Comparison of ENCODE assay signal across 21 mouse cellular contexts in the genomic region with DNA sequence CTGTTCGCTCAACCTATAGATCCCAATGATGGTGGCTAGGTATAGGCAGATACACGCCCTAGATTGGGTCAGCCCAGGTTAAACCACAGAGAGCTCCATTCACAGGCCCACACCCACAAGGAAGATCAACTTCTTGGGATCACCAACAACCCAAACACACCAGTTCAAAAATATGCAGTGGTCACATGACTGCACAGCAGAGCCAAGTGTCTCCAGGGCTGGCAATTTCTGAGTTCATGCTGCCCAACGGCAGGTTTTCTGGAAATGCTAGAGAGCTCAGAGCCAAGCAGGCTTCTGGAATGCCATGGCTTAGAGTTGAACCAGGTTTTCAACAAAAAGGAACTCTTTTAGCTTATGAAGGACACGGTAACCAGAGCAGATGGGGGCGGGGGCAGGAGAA. TPM values are rescaled to one million over a fixed set of nuclear protein-coding genes. Genes with fewer than 3 reads are reported as not detected.
A peak's percentile ranks its signal among the peaks of the same experiment; 100 is the strongest.
DNase-seq lines count a peak whose midpoint lies in the region; ATAC-seq and TF ChIP-seq lines count a peak whose summit lies in the region.
"Had no signal": no experiment of that assay in that cellular context is flagged by ENCODE, and none has a peak within 500 bp of the region (broad histone marks: within the 10 kb centered on the region; RNA-seq: fewer than 3 reads in every experiment).

No protein-coding gene starts in this region.

- no peak overlapping the region for H3K4me2 ChIP-seq in liver, embryonic 12.5 days
- H3K4me2 ChIP-seq: embryonic facial prominence, embryonic 13.5 days; heart, embryonic 13.5 days; hindbrain, embryonic 13.5 days; midbrain, embryonic 11.5 days had no signal

- H3K4me3 ChIP-seq in liver, embryonic 12.5 days: no peak overlapping the region
- no peak overlapping the region for H3K4me3 ChIP-seq in small intestine, adult 2 months (ENCODE audit: low read depth, low read length)
- H3K4me3 ChIP-seq: embryonic facial prominence, embryonic 13.5 days; erythroblast, embryonic 14.5 days; heart, embryonic 13.5 days; hindbrain, embryonic 13.5 days; left cerebral cortex, adult 2 months had no signal

- no peaks in the 10 kb centered on the region for H3K9me3 ChIP-seq in liver, embryonic 12.5 days (replicated peaks)
- H3K9me3 ChIP-seq: embryonic facial prominence, embryonic 13.5 days; heart, embryonic 13.5 days; hindbrain, embryonic 13.5 days had no signal

- peak overlapping the region; percentile 99 for H3K27ac ChIP-seq in liver, embryonic 12.5 days
- H3K27ac ChIP-seq in small intestine, adult 2 months (ENCODE audit: insufficient read depth, low read depth, low read length): peak overlapping the region; percentile 35; the same call in 1 of the 2 replicates
- H3K27ac ChIP-seq: embryonic facial prominence, embryonic 13.5 days; heart, embryonic 13.5 days; hindbrain, embryonic 13.5 days; kidney, postnatal 0 days; left cerebral cortex, adult 2 months had no signal

- no peak for TF ChIP-seq POLR2A in small intestine, adult 2 months (IDR thresholded peaks at IDR 0.05; ENCODE audit: low read depth, low read length)

- peaks cover 81% of the 10 kb centered on the region for H3K4me1 ChIP-seq in liver, embryonic 12.5 days
- H3K4me1 ChIP-seq in small intestine, adult 2 months (ENCODE audit: control insufficient read depth, insufficient read depth, insufficient read length, low read length): peaks cover 5% of the 10 kb centered on the region; the same call in 1 of the 2 replicates

- H3K36me3 ChIP-seq in liver, embryonic 12.5 days: no peaks in the 10 kb centered on the region
- no peaks in the 10 kb centered on the region for H3K36me3 ChIP-seq in small intestine, adult 2 months (ENCODE audit: control insufficient read depth, insufficient read depth, low read length)
- H3K36me3 ChIP-seq: embryonic facial prominence, embryonic 13.5 days; heart, embryonic 13.5 days; hindbrain, embryonic 13.5 days had no signal

- no peak for TF ChIP-seq CTCF in small intestine, adult 2 months (IDR thresholded peaks at IDR 0.05; ENCODE audit: extremely low read depth, insufficient read length, insufficient replicate concordance, low read depth, low read length)

- ATAC-seq in liver, embryonic 12.5 days: no peak
- ATAC-seq: forebrain, embryonic 14.5 days had no signal

- DNase-seq in liver (no peak), NIH3T3 (ENCODE audit: low read depth) (peak; percentile 30)
- DNase-seq in fibroblast of lung, adult 2 months (ENCODE audit: low read depth): peak; percentile 55
- no peak for DNase-seq in testis, postnatal 14 days (ENCODE audit: low spot score)
- DNase-seq in thymus, postnatal 36 days: no peak
- DNase-seq: cerebellum, adult 2 months; cerebellum, postnatal 36 days; embryo, embryonic 11 days; layer of hippocampus, adult 9-11 months; right cerebral cortex, postnatal 14 days; spleen, adult 18-20 months had no signal

- WGBS in liver, embryonic 12.5 days (ENCODE audit: insufficient replicate concordance): 80% methylated on average over 5 of the region's 5 CpGs
- WGBS in small intestine, adult 2 months: 73% methylated on average over 5 of the region's 5 CpGs

- H3K9ac ChIP-seq in liver, embryonic 12.5 days: peak overlapping the region; percentile 67; the same call in 1 of the 2 replicates
- H3K9ac ChIP-seq: embryonic facial prominence, embryonic 13.5 days; heart, embryonic 13.5 days; hindbrain, embryonic 13.5 days had no signal

- no peaks in the 10 kb centered on the region for H3K27me3 ChIP-seq in liver, embryonic 12.5 days (replicated peaks)
- no peaks in the 10 kb centered on the region for H3K27me3 ChIP-seq in small intestine, adult 2 months (ENCODE audit: control insufficient read depth, insufficient read depth, low read length)
- H3K27me3 ChIP-seq: embryonic facial prominence, embryonic 13.5 days; heart, embryonic 13.5 days; hindbrain, embryonic 13.5 days had no signal

RNA-seq across cellular contexts. Expression of a gene that starts 25.3 kb away (rescaled TPM):
- polyA plus RNA-seq in liver, embryonic 12.5 days (2016; fragmentation: Nextera tagmentation; extraction: Ambion mirVana): 108 and 113 TPM in 2 replicates
- polyA plus RNA-seq in small intestine, adult 2 months (2012; rRNA removed): 4.6 and 6.8 TPM in 2 replicates

Comparison
In these comparisons a context has a peak if more than half of its experiments do, and no peak if none do; other contexts are left out.
1. DNase-seq: peak in NIH3T3 (single experiment) and fibroblast of lung, adult 2 months (single experiment); none in liver (single experiment), testis, postnatal 14 days (single experiment) and thymus, postnatal 36 days (0 of 2).
2. RNA of a gene that starts 25.3 kb away (polyA plus RNA-seq): 108 to 113 TPM in liver, embryonic 12.5 days; 4.6 to 6.8 TPM in small intestine, adult 2 months; every median in the first group is over 10 times any median in the second.